Mouse (Mus musculus) adrenal gland, adult 8-10 months (tissue): ENCODE measurements at regions not wholly inside any gene's neighbourhood (a gene's known extent, or its start where the extent isn't known, plus 50 kb on each side); places are given as distances from the start of the nearest gene placed in this dataset.
"Not testable (repeated sequence)": the region's sequence is repeated elsewhere in the genome, so short reads cannot be mapped to it uniquely, and the experiment has no call there.

Experiments used
- DNase-seq: peaks from one replicate; pipeline ENCODE4 v3.0.0; 2022

GRCm38 (mm10) chr13:26457487-26458253 is 312.3 kb downstream of the Hdgfl1 start:
- no peak for DNase-seq

- DNase-seq: no peak
These were observed 343.3 kb downstream of the Hdgfl1 start for GRCm38 (mm10) chr13:26426639-26427038.

- DNase-seq: no peak
These were observed 345.5 kb downstream of the Hdgfl1 start for GRCm38 (mm10) chr13:26424513-26424912.

GRCm38 (mm10) chr13:26405757-26406156 is 364.2 kb downstream of the Hdgfl1 start:
- DNase-seq: peak; percentile 1

- no peak for DNase-seq
These were observed 365.3 kb downstream of the Hdgfl1 start for GRCm38 (mm10) chr13:26404707-26405106.

- DNase-seq: no peak
These were observed 381.9 kb downstream of the Hdgfl1 start for GRCm38 (mm10) chr13:26387861-26388621.

- no peak for DNase-seq
These were observed 387.3 kb downstream of the Hdgfl1 start for GRCm38 (mm10) chr13:26382631-26383030.

GRCm38 (mm10) chr13:26382154-26382553 is 387.8 kb downstream of the Hdgfl1 start:
- DNase-seq: no peak

GRCm38 (mm10) chr13:26375546-26375945 is 394.4 kb downstream of the Hdgfl1 start:
- no peak for DNase-seq

GRCm38 (mm10) chr13:26365911-26366310 is 404.1 kb downstream of the Hdgfl1 start:
- DNase-seq: not testable (repeated sequence)

GRCm38 (mm10) chr13:26356341-26356740 is 413.6 kb downstream of the Hdgfl1 start:
- DNase-seq: no peak

- DNase-seq: no peak
These were observed 415.5 kb downstream of the Hdgfl1 start for GRCm38 (mm10) chr13:26354421-26354820.

- no peak for DNase-seq
These were observed 419.5 kb downstream of the Hdgfl1 start for GRCm38 (mm10) chr13:26350510-26350909.

GRCm38 (mm10) chr13:26338795-26339194 is 431.2 kb downstream of the Hdgfl1 start:
- no peak for DNase-seq

- DNase-seq: no peak
These were observed 444.9 kb downstream of the Hdgfl1 start for GRCm38 (mm10) chr13:26325066-26325465.

GRCm38 (mm10) chr13:26324633-26325032 is 445.3 kb downstream of the Hdgfl1 start:
- DNase-seq: no peak

- DNase-seq: no peak
These were observed 451.4 kb downstream of the Hdgfl1 start for GRCm38 (mm10) chr13:26318557-26318956.

GRCm38 (mm10) chr13:26312246-26313010 is 457.5 kb downstream of the Hdgfl1 start:
- no peak for DNase-seq

GRCm38 (mm10) chr13:26284073-26284444 is 485.9 kb downstream of the Hdgfl1 start:
- DNase-seq: no peak

- DNase-seq: no peak
These were observed 486.4 kb downstream of the Hdgfl1 start for GRCm38 (mm10) chr13:26283397-26284072.

- DNase-seq: no peak
These were observed 487.7 kb downstream of the Hdgfl1 start for GRCm38 (mm10) chr13:26282291-26282690.

- DNase-seq: no peak
These were observed 497.1 kb downstream of the Hdgfl1 start for GRCm38 (mm10) chr13:26272850-26273249.

GRCm38 (mm10) chr13:26267501-26267900 is 502.5 kb downstream of the Hdgfl1 start:
- no peak for DNase-seq
